Mouse (Mus musculus): Measurements from ENCODE around the gene Car9.

- TF ChIP-seq POLR2A (IDR thresholded peaks at IDR 0.05; ENCODE audit: extremely low read depth, insufficient read depth, low read length) = no peak
- TF ChIP-seq CTCF (IDR thresholded peaks at IDR 0.05; ENCODE audit: low read depth, low read length) = no peak
Measured at GRCm38 (mm10) chr4:43480985-43481384, 25.8 kb upstream of the Car9 start.
